Mouse (Mus musculus) liver, embryonic 14.5 days (tissue): ENCODE measurements around the gene Snta1. TPM values are rescaled to one million over a fixed set of nuclear protein-coding genes. Genes with fewer than 3 reads are reported as not detected.
A peak's percentile ranks its signal among the peaks of the same experiment; 100 is the strongest.

ENCODE experiments used
- ATAC-seq: fragments of 200-750 bp; cut with Nextera tagmentation; 2 replicates; pipeline ENCODE4 v1.8.0; 2017; ENCODE audit warnings: moderate number of reproducible peaks, mild to moderate bottlenecking, moderate library complexity; ENCODE audit not compliant: insufficient read depth
- DNase-seq, 3 experiments: peaks; one replicate each; pipeline ENCODE4 v3.0.0-alpha.2; 2012 to 2013; ENCODE audit warnings: low read depth in 3 of 3, low spot score in 3 of 3
- H3K27ac ChIP-seq: fragments of 300-500 bp; sonication (generic); 2 replicates; pipeline ENCODE4 v1.5.1; 2014; ENCODE audit warnings: moderate library complexity, mild to moderate bottlenecking, control low read depth, inconsistent platforms
- H3K27me3 ChIP-seq: fragments of 300-500 bp; sonication (generic); 2 replicates; pipeline ENCODE4 v1.6.1; 2014; ENCODE audit warnings: mild to moderate bottlenecking, low read length, moderate library complexity; ENCODE audit not compliant: control insufficient read depth, insufficient read depth
- H3K36me3 ChIP-seq: fragments of 300-500 bp; sonication (generic); replicated peaks from 2 replicates; pipeline ENCODE4 v1.6.1; 2014; ENCODE audit warnings: low read depth; ENCODE audit not compliant: control insufficient read depth, insufficient read depth
- H3K4me1 ChIP-seq, 2 experiments: fragments of 200-500 bp in 1 of 2; fragments of 300-500 bp in 1 of 2; sonication (generic) in 1 of 2; replicated peaks; 2 replicates each; pipeline ENCODE4 v1.6.1; 2012 to 2014; ENCODE audit warnings: antibody characterized with exemption in 1 of 2, inconsistent platforms in 1 of 2, low read length in 1 of 2; ENCODE audit not compliant: control insufficient read depth in 2 of 2, insufficient read depth in 2 of 2
- H3K4me2 ChIP-seq: fragments of 300-500 bp; sonication (generic); 2 replicates; pipeline ENCODE4 v1.6.1; 2014; ENCODE audit warnings: low read depth, mild to moderate bottlenecking, control low read depth, moderate library complexity
- H3K4me3 ChIP-seq, 2 experiments: fragments of 200-500 bp in 1 of 2; fragments of 300-500 bp in 1 of 2; sonication (generic) in 1 of 2; 2 replicates each; pipeline ENCODE4 v1.5.1; 2012 to 2014; ENCODE audit warnings: low read depth in 2 of 2, low read length in 2 of 2, mild to moderate bottlenecking in 2 of 2, control low read depth in 1 of 2, inconsistent platforms in 1 of 2, moderate library complexity in 1 of 2; ENCODE audit not compliant: insufficient read depth in 1 of 2
- H3K9ac ChIP-seq: fragments of 300-500 bp; sonication (generic); replicated peaks from 2 replicates; pipeline ENCODE4 v1.6.1; 2014; ENCODE audit warnings: mild to moderate bottlenecking, control low read depth, moderate library complexity
- H3K9me3 ChIP-seq: fragments of 300-500 bp; sonication (generic); 2 replicates; pipeline ENCODE4 v1.6.1; 2016; ENCODE audit warnings: low read length, mixed read lengths; ENCODE audit not compliant: control insufficient read depth
- CTCF ChIP-seq: IDR thresholded peaks from 2 replicates; pipeline ENCODE4 v1.5.1; 2016; ENCODE audit warnings: antibody characterized with exemption, low read depth, control low read depth
- EP300 ChIP-seq: IDR thresholded peaks from 2 replicates; pipeline ENCODE4 v1.6.1; 2016; ENCODE audit warnings: antibody characterized with exemption, low read depth
- WGBS: fragments of 180-500 bp; shearing (Covaris S2); extraction: QIAGEN DNeasy Blood & Tissue Kit; methylation state at CpG from one replicate; pipeline ENCODE4 v1.1.7; 2014; ENCODE audit not compliant: insufficient replicate concordance; 5-methylcytosine and 5-hydroxymethylcytosine counted together
- polyA plus RNA-seq, 2 experiments: library from polyadenylated mRNA; depleted of rRNA in 1 of 2; stranded (reverse) in 1 of 2; unstranded in 1 of 2; fragments of >200 nt; fragmentation: Nextera tagmentation in 1 of 2; extraction: Ambion mirVana in 1 of 2; gene quantifications; 2 replicates each; pipeline versions ENCODE4 v1.2.1 to v1.2.3; 2012 to 2014

The Snta1 gene
- polyA plus RNA-seq, 2 experiments, result 0.70 to 1.6 TPM

DNA sequence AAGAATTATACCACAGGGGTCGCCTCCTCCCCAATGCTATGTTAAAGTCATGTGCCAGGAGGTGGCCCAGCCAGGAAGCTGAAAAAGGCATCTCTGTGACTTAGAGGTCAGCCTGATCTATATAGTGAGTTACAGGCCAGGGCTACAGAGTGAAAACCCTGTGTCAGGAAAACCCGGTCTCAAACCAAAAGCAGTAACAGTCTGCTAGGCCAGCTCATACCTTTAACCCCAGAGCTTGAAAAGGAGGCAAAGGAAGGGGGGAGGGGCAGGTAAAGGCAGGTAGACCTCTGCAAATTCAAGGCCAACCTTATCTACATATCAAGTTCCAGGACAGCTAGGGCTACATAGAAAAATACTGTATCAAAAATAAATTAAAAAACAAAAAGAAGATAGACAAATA, 68.5 kb downstream of the Snta1 start:
- 69% methylated on average over 2 of the region's 2 CpGs for WGBS
- Histone ChIP-seq H3K27me3 (no peaks in the 10 kb centered on the region), H3K27ac (no peak overlapping the region), H3K4me1 (no peaks in the 10 kb centered on the region), H3K9me3 (no peaks in the 10 kb centered on the region), H3K36me3 (peaks cover 12% of the 10 kb centered on the region), H3K4me3 (no peak overlapping the region), H3K4me2 (no peak overlapping the region), H3K9ac (no peak overlapping the region)
- DNase-seq, result no peak
- TF ChIP-seq EP300, result no peak
- TF ChIP-seq CTCF, result no peak
- ATAC-seq, result no peak

DNA sequence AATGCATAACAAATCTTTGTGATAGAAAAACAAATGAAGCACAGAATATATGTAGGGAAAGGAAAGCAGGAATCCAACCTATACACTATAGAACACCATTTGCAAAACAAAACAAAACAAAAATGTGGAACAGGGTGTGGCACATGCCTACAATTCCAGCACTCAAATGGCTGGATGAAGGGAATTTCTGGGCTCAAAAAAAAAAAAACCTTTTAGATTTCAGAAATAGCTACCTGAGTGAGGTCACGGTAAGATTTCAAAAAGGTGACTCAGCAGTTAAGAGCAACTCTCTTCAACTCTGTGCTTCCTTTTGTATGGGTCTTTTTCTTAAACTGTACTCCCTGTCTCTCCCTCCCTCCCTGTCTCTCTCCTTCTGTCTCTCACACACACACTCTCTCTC, 69.7 kb downstream of the Snta1 start:
- H3K9ac ChIP-seq, result no peak overlapping the region
- ATAC-seq (no peak), DNase-seq (no peak)
- H3K36me3 ChIP-seq, result peaks cover 12% of the 10 kb centered on the region
- 61% methylated on average over 1 of the region's 1 CpGs for WGBS
- H3K4me1 ChIP-seq, result no peaks in the 10 kb centered on the region
- no peak for TF ChIP-seq EP300
- TF ChIP-seq CTCF, result no peak
- no peak overlapping the region for H3K4me3 ChIP-seq
- H3K4me2 ChIP-seq, result no peak overlapping the region
- no peaks in the 10 kb centered on the region for H3K27me3 ChIP-seq
- H3K9me3 ChIP-seq, result no peaks in the 10 kb centered on the region
- no peak overlapping the region for H3K27ac ChIP-seq

DNA sequence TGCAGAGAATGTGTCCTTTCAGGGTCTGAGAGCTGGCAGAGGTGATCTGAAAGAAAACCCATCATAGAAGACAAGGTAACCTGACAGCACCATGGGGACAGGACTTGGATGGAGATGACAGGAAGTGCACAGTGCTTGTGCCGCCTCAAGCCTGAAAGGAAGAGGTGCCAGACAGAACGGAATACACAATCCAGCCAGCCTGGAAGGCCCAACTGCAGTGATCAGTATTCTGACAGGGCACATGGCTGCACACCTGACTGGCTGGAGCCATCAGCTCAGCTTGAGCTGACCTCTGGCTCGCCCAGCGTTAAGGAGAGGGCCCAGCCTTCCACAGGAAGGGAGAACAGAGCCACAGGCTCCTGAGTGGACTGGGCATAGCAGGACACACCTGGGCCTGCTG, 72.3 kb downstream of the Snta1 start:
- Histone ChIP-seq H3K9ac (no peak overlapping the region), H3K4me2 (no peak overlapping the region), H3K27ac (no peak overlapping the region), H3K9me3 (no peaks in the 10 kb centered on the region), H3K4me3 (no peak overlapping the region), H3K4me1 (no peaks in the 10 kb centered on the region), H3K27me3 (no peaks in the 10 kb centered on the region), H3K36me3 (peaks cover 6% of the 10 kb centered on the region; the same call in 1 of the 2 replicates)
- 82% methylated on average over 4 of the region's 4 CpGs for WGBS
- ATAC-seq (no peak), DNase-seq (no peak)
- TF ChIP-seq CTCF, result no peak
- no peak for TF ChIP-seq EP300

DNA sequence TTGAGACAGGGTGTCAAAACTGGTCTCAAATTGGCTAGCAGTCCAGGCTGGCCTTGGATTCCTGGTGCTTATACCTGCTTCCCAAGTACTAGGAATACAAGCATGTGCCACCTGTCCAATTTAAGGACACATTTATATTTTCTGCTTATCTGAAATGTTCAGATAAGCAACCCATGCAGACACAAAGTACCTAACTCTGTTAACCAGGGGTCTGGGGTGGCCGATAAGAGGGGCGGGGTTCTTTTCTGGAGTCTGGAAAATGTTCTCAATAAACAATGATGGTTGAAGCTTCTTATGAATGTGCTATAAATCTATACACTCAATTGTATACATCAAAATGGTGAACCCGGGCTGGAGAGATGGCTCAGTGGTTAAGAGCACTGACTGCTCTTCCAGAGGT, 81.0 kb downstream of the Snta1 start:
- Histone ChIP-seq H3K9me3 (no peaks in the 10 kb centered on the region), H3K36me3 (no peaks in the 10 kb centered on the region), H3K27me3 (no peaks in the 10 kb centered on the region), H3K4me2 (peak overlapping the region; percentile 40), H3K9ac (no peak overlapping the region), H3K4me1 (peaks cover 11 to 14% of the 10 kb centered on the region in 2 experiments), H3K4me3 (no peak overlapping the region), H3K27ac (peak overlapping the region; percentile 52)
- WGBS, result 24% methylated on average over 3 of the region's 3 CpGs
- DNase-seq (peak; percentile 71 to 81 (median 80)), ATAC-seq (peak; percentile 93)
- TF ChIP-seq EP300, result peak; percentile 86
- TF ChIP-seq CTCF, result no peak

Other genes starting within 250 kb of the Snta1 start
- 0.04 TPM in 1 of 2 replicates, not detected in the other for gene Bpifa5, start 245.5 kb downstream of the Snta1 start, polyA plus RNA-seq (2012; rRNA removed)
- gene Bpifa5, start 245.5 kb downstream of the Snta1 start, polyA plus RNA-seq (2014; fragmentation: Nextera tagmentation; extraction: Ambion mirVana), result not detected in 2 replicates
- gene Bpifb1, start 217.3 kb downstream of the Snta1 start, polyA plus RNA-seq (2012; rRNA removed), result 0.17 and 0.21 TPM in 2 replicates
- 0.19 and 0.33 TPM in 2 replicates for gene Bpifb1, start 217.3 kb downstream of the Snta1 start, polyA plus RNA-seq (2014; fragmentation: Nextera tagmentation; extraction: Ambion mirVana)
- not detected in 2 replicates for gene Bpifb5, start 184.4 kb downstream of the Snta1 start, polyA plus RNA-seq (2012; rRNA removed)
- gene Bpifb5, start 184.4 kb downstream of the Snta1 start, polyA plus RNA-seq (2014; fragmentation: Nextera tagmentation; extraction: Ambion mirVana), result not detected in 2 replicates
- not detected in 2 replicates for gene Bpifb9a, start 150.2 kb downstream of the Snta1 start, polyA plus RNA-seq (2012; rRNA removed)
- not detected in 2 replicates for gene Bpifb9a, start 150.2 kb downstream of the Snta1 start, polyA plus RNA-seq (2014; fragmentation: Nextera tagmentation; extraction: Ambion mirVana)
- gene Bpifb9b, start 100.9 kb downstream of the Snta1 start, polyA plus RNA-seq (2012; rRNA removed), result not detected in 2 replicates
- not detected in 2 replicates for gene Bpifb9b, start 100.9 kb downstream of the Snta1 start, polyA plus RNA-seq (2014; fragmentation: Nextera tagmentation; extraction: Ambion mirVana)
- gene Cdk5rap1, start 35.1 kb downstream of the Snta1 start, polyA plus RNA-seq (2012; rRNA removed), result 7.5 and 10.0 TPM in 2 replicates
- 4.2 and 9.5 TPM in 2 replicates for gene Cdk5rap1, start 35.1 kb downstream of the Snta1 start, polyA plus RNA-seq (2014; fragmentation: Nextera tagmentation; extraction: Ambion mirVana)
- gene Cbfa2t2, start 28.4 kb upstream of the Snta1 start, polyA plus RNA-seq (2012; rRNA removed), result 3.2 and 4.1 TPM in 2 replicates
- 5.3 and 5.8 TPM in 2 replicates for gene Cbfa2t2, start 28.4 kb upstream of the Snta1 start, polyA plus RNA-seq (2014; fragmentation: Nextera tagmentation; extraction: Ambion mirVana)
- gene 1700003F12Rik, start 139.0 kb upstream of the Snta1 start, polyA plus RNA-seq (2012; rRNA removed), result 1.3 TPM in 2 replicates
- 0.90 and 1.1 TPM in 2 replicates for gene 1700003F12Rik, start 139.0 kb upstream of the Snta1 start, polyA plus RNA-seq (2014; fragmentation: Nextera tagmentation; extraction: Ambion mirVana)
- 0.05 TPM in 1 of 2 replicates, not detected in the other for gene Actl10, start 143.7 kb upstream of the Snta1 start, polyA plus RNA-seq (2012; rRNA removed)
- not detected in 2 replicates for gene Actl10, start 143.7 kb upstream of the Snta1 start, polyA plus RNA-seq (2014; fragmentation: Nextera tagmentation; extraction: Ambion mirVana)
- 0.80 and 1.7 TPM in 2 replicates for gene Necab3, start 150.8 kb upstream of the Snta1 start, polyA plus RNA-seq (2012; rRNA removed)
- gene Necab3, start 150.8 kb upstream of the Snta1 start, polyA plus RNA-seq (2014; fragmentation: Nextera tagmentation; extraction: Ambion mirVana), result 0.87 and 0.96 TPM in 2 replicates
- 26.2 and 26.4 TPM in 2 replicates for gene E2f1, start 161.8 kb upstream of the Snta1 start, polyA plus RNA-seq (2012; rRNA removed)
- 6.0 and 7.6 TPM in 2 replicates for gene E2f1, start 161.8 kb upstream of the Snta1 start, polyA plus RNA-seq (2014; fragmentation: Nextera tagmentation; extraction: Ambion mirVana)
- gene Pxmp4, start 195.6 kb upstream of the Snta1 start, polyA plus RNA-seq (2012; rRNA removed), result 18.7 and 27.6 TPM in 2 replicates
- 30.2 and 35.4 TPM in 2 replicates for gene Pxmp4, start 195.6 kb upstream of the Snta1 start, polyA plus RNA-seq (2014; fragmentation: Nextera tagmentation; extraction: Ambion mirVana)
- gene Zfp341, start 205.2 kb upstream of the Snta1 start, polyA plus RNA-seq (2012; rRNA removed), result 3.6 and 3.9 TPM in 2 replicates
- 1.1 and 2.2 TPM in 2 replicates for gene Zfp341, start 205.2 kb upstream of the Snta1 start, polyA plus RNA-seq (2014; fragmentation: Nextera tagmentation; extraction: Ambion mirVana)
- gene 4930519P11Rik, start 205.3 kb upstream of the Snta1 start, polyA plus RNA-seq (2012; rRNA removed), result 0.35 TPM in 1 of 2 replicates, not detected in the other
- 0.32 TPM in 1 of 2 replicates, not detected in the other for gene 4930519P11Rik, start 205.3 kb upstream of the Snta1 start, polyA plus RNA-seq (2014; fragmentation: Nextera tagmentation; extraction: Ambion mirVana)
- gene Chmp4b, start 243.6 kb upstream of the Snta1 start, polyA plus RNA-seq (2012; rRNA removed), result 48.0 and 84.2 TPM in 2 replicates
- gene Chmp4b, start 243.6 kb upstream of the Snta1 start, polyA plus RNA-seq (2014; fragmentation: Nextera tagmentation; extraction: Ambion mirVana), result 8.1 and 9.1 TPM in 2 replicates